Mouse (Mus musculus) lung, postnatal 0 days (tissue): ENCODE results near the gene Cflar.

ENCODE experiments used
- CTCF ChIP-seq: IDR thresholded peaks from 2 replicates; pipeline ENCODE4 v1.5.1; 2016; ENCODE audit warnings: antibody characterized with exemption, mild to moderate bottlenecking
- EP300 ChIP-seq: IDR thresholded peaks from 2 replicates; pipeline ENCODE4 v1.6.1; 2016; ENCODE audit warnings: antibody characterized with exemption, mild to moderate bottlenecking, control low read depth

GRCm38 (mm10) chr1:58720090-58720489 lies 8.8 kb downstream of the Cflar start:
- TF ChIP-seq EP300 (no peak), CTCF (no peak)
